Mouse (Mus musculus): ENCODE data around the gene Map2k4.

Gene Map2k4

GRCm38 (mm10) chr11:65740811-65741210 is 47.3 kb downstream of the Map2k4 start:
- CTCF ChIA-PET: interaction anchor here in 2 of 4 experiments (0.5 to 0.6 kb wide), 2 partner anchors 62 to 543 kb away, joined by 3 read pairs; no protein-coding TSS in a partner anchor

GRCm38 (mm10) chr11:65740390-65740789 is 47.7 kb downstream of the Map2k4 start:
- CTCF ChIA-PET: interaction anchor here in 2 of 4 experiments (0.5 to 0.6 kb wide), 2 partner anchors 62 to 543 kb away, joined by 3 read pairs; no protein-coding TSS in a partner anchor
- POLR2A ChIA-PET: no interaction called here

More at GRCm38 (mm10) chr11:65740811-65741210, 47.3 kb downstream of the Map2k4 start:
- POLR2A ChIA-PET: no interaction called here

GRCm38 (mm10) chr11:65739880-65740279 is 48.2 kb downstream of the Map2k4 start:
- POLR2A ChIA-PET: no interaction called here
- CTCF ChIA-PET: no interaction called here

- POLR2A ChIA-PET: interaction anchor here in 2 of 4 experiments (0.6 to 1.5 kb wide), 6 partner anchors 9 to 53 kb away, joined by 3 to 19 read pairs (median 6); partner anchors contain the start of gene Map2k4 (in 1 of the 2)
- CTCF ChIA-PET: no interaction called here
Observed at GRCm38 (mm10) chr11:65734656-65735055, 53.4 kb downstream of the Map2k4 start.

- ChIA-PET CTCF (no interaction called here), POLR2A (no interaction called here)
Observed at GRCm38 (mm10) chr11:65729623-65730217, 58.4 kb downstream of the Map2k4 start.

GRCm38 (mm10) chr11:65728906-65729305 is 59.2 kb downstream of the Map2k4 start:
- ChIA-PET POLR2A (interaction anchor here in 1 of 4 experiments (1.9 kb wide), 1 partner anchor 59 kb away, joined by 4 read pairs; the partner anchor contains the start of gene Map2k4), CTCF (no interaction called here)

- POLR2A ChIA-PET: no interaction called here
Observed at GRCm38 (mm10) chr11:65723715-65724114, 64.4 kb downstream of the Map2k4 start.

GRCm38 (mm10) chr11:65721615-65722014 is 66.5 kb downstream of the Map2k4 start:
- CTCF ChIA-PET: no interaction called here
- POLR2A ChIA-PET: no interaction called here

More at GRCm38 (mm10) chr11:65723715-65724114, 64.4 kb downstream of the Map2k4 start:
- CTCF ChIA-PET: no interaction called here

GRCm38 (mm10) chr11:65719960-65720359 is 68.1 kb downstream of the Map2k4 start:
- ChIA-PET CTCF (no interaction called here), POLR2A (interaction anchor here in 2 of 4 experiments (0.6 kb wide), 2 partner anchors 15 kb away, joined by 5 to 19 read pairs; no protein-coding TSS in a partner anchor)

- POLR2A ChIA-PET: no interaction called here
- CTCF ChIA-PET: no interaction called here
Observed at GRCm38 (mm10) chr11:65713830-65714229, 74.3 kb downstream of the Map2k4 start.

- POLR2A ChIA-PET: interaction anchor here in 1 of 4 experiments (0.9 kb wide), 1 partner anchor 9 kb away, joined by 3 read pairs; no protein-coding TSS in a partner anchor
- CTCF ChIA-PET: no interaction called here
Observed at GRCm38 (mm10) chr11:65712754-65713306, 75.3 kb downstream of the Map2k4 start.

GRCm38 (mm10) chr11:65706784-65707183 is 81.3 kb downstream of the Map2k4 start:
- CTCF ChIA-PET: no interaction called here
- POLR2A ChIA-PET: interaction anchor here in 1 of 4 experiments (1.8 kb wide), 1 partner anchor 9 kb away, joined by 4 read pairs; no protein-coding TSS in a partner anchor

GRCm38 (mm10) chr11:65706176-65706575 is 81.9 kb downstream of the Map2k4 start:
- POLR2A ChIA-PET: interaction anchor here in 1 of 4 experiments (1.8 kb wide), 1 partner anchor 10 kb away, joined by 4 read pairs; no protein-coding TSS in a partner anchor
- CTCF ChIA-PET: no interaction called here

GRCm38 (mm10) chr11:65704861-65705260 is 83.2 kb downstream of the Map2k4 start:
- ChIA-PET CTCF (interaction anchor here in 1 of 4 experiments (0.6 kb wide), 1 partner anchor 21 kb away, joined by 9 read pairs; no protein-coding TSS in a partner anchor), POLR2A (no interaction called here)

GRCm38 (mm10) chr11:65678824-65679402 is 109.2 kb downstream of the Map2k4 start:
- POLR2A ChIA-PET: interaction anchor here in 2 of 4 experiments (0.6 to 1.1 kb wide), 3 partner anchors 22 to 83 kb away, joined by 3 to 4 read pairs (median 4); no protein-coding TSS in a partner anchor

GRCm38 (mm10) chr11:65667348-65667969 is 120.6 kb downstream of the Map2k4 start:
- POLR2A ChIA-PET: no interaction called here
- CTCF ChIA-PET: no interaction called here

More at GRCm38 (mm10) chr11:65678824-65679402, 109.2 kb downstream of the Map2k4 start:
- CTCF ChIA-PET: interaction anchor here (0.6 to 1.7 kb wide), 13 partner anchors 15 to 1284 kb away, joined by 3 to 5 read pairs (median 3); no protein-coding TSS in a partner anchor

- POLR2A ChIA-PET: no interaction called here
- CTCF ChIA-PET: no interaction called here
Observed at GRCm38 (mm10) chr11:65664903-65665302, 123.2 kb downstream of the Map2k4 start.

- ChIA-PET CTCF (no interaction called here), POLR2A (no interaction called here)
Observed at GRCm38 (mm10) chr11:65661790-65662522, 126.1 kb downstream of the Map2k4 start.

GRCm38 (mm10) chr11:65653932-65654331 is 134.2 kb downstream of the Map2k4 start:
- POLR2A ChIA-PET: no interaction called here
- CTCF ChIA-PET: no interaction called here

Data from embryonic stem cell, embryonic (primary cell).